Mouse (Mus musculus) splenic B cell, adult 2 months (primary cell): ENCODE results near the gene Gna14.

Source experiments
- DNase-seq: peaks from one replicate; pipeline ENCODE4 v3.0.0-alpha.2; 2011; ENCODE audit warnings: low read depth, low spot score
- H3K27me3 ChIP-seq: 2 replicates; pipeline ENCODE4 v1.6.1; 2012; ENCODE audit warnings: mild to moderate bottlenecking, low read length, moderate library complexity, mixed read lengths; ENCODE audit not compliant: control insufficient read depth, poor library complexity, insufficient read depth, severe bottlenecking
- H3K36me3 ChIP-seq: 2 replicates; pipeline ENCODE4 v1.6.1; 2012; ENCODE audit warnings: mild to moderate bottlenecking, low read length, moderate library complexity, mixed read lengths; ENCODE audit not compliant: control insufficient read depth, poor library complexity, insufficient read depth, severe bottlenecking

Gene Gna14

GRCm38 (mm10) chr19:16514201-16514600 lies 78.6 kb downstream of the Gna14 start:
- H3K36me3 ChIP-seq: no peaks in the 10 kb centered on the region
- H3K27me3 ChIP-seq: no peaks in the 10 kb centered on the region
- no peak for DNase-seq

GRCm38 (mm10) chr19:16518569-16518968 lies 83.0 kb downstream of the Gna14 start:
- no peaks in the 10 kb centered on the region for H3K27me3 ChIP-seq
- DNase-seq: no peak

GRCm38 (mm10) chr19:16520608-16521007 lies 85.0 kb downstream of the Gna14 start:
- no peak for DNase-seq
- H3K36me3 ChIP-seq: no peaks in the 10 kb centered on the region
- H3K27me3 ChIP-seq: no peaks in the 10 kb centered on the region

More at GRCm38 (mm10) chr19:16518569-16518968, 83.0 kb downstream of the Gna14 start:
- H3K36me3 ChIP-seq: no peaks in the 10 kb centered on the region

DNA sequence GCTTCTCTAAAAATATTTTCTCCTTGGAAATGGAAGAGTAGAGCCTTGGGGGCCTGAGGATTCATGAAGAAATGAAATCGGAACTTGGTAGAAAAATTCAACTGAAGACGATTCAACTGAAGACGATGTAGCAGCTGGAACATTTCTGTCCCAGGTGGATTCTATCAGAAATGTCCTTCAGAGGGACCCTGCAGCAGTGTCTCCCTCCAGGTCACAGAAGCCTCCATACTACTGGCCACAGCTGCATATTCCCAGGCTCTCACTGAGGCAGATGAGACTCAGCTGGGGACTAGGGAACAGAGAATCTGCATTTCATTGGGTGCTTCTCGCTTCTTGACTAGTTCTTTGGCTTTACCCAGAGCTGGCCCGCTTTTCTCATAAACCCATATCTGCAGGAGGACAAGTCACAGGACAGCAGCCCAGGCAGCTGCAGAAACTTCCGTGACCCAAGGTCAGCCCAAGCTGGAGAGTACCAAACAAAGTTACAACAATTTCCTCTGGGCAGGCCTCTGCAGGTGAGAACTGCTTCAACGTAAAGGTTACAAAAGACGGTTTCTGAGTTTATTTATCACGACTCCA lies 90.8 kb downstream of the Gna14 start:
- H3K27me3 ChIP-seq: no peaks in the 10 kb centered on the region
- DNase-seq: no peak
- H3K36me3 ChIP-seq: no peaks in the 10 kb centered on the region

GRCm38 (mm10) chr19:16527031-16527430 lies 91.5 kb downstream of the Gna14 start:
- no peaks in the 10 kb centered on the region for H3K36me3 ChIP-seq
- DNase-seq: no peak
- no peaks in the 10 kb centered on the region for H3K27me3 ChIP-seq

DNA sequence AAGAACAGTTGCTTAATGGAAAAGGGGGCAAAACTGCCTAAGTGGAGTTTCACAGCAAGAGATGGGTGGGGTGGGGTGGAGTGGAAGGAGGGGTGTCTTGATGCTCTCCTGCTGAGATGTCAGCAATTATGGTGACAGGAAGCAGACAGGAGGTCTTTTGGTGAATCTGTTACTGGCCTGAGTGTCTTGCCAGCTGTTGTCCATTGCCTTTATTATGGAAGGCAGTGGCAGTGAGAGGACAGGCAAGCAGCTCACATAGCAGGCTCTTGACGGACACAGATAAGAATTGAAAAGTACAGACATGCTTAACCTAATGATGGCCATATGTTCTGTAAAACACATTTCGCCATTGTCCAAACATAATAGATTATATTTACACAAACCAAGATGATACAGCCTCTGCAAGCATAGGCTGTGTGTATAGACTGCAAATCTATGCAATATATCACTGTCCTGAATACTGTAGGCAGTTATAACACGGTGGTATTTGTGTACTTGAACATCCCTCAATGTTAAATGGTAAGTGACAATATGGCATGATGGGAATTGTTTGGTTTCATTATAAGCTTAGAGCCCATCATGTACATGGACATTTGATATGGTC lies 92.8 kb downstream of the Gna14 start:
- no peaks in the 10 kb centered on the region for H3K27me3 ChIP-seq
- no peaks in the 10 kb centered on the region for H3K36me3 ChIP-seq
- no peak for DNase-seq

DNA sequence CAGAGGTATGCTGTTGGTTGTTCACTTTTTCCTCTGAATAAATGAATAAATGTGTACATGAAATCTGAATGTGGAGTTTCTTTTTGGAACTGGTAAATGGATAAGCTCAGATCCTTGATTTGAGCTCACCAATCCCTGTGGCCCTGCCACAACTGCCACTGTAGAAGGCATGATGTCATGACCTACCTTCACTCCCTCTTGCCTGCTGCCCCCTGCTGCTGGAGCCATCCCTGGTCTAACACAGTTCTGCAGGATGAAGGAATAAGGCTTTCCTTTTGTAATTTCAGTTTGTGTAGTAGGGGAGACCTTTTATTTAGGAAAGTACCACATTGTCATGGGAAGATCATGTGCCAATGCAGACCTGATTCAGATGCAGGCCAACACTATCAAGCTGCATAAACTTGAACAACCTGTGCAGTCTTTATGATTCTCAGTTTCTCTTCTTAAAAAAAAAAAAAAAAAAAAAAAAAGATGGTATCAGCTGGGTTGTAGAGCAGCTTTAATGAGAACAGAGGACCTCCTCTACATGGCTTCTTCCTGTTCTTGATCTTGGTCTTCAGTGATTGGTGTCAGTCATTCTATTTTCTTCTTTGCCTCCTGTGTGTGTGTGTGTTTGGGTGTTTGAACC lies 93.8 kb downstream of the Gna14 start:
- H3K27me3 ChIP-seq: no peaks in the 10 kb centered on the region
- no peaks in the 10 kb centered on the region for H3K36me3 ChIP-seq
- peak; percentile 30 for DNase-seq

- Histone ChIP-seq H3K36me3 (no peaks in the 10 kb centered on the region), H3K27me3 (no peaks in the 10 kb centered on the region)
- DNase-seq: no peak
Measured at GRCm38 (mm10) chr19:16529999-16530398, 94.4 kb downstream of the Gna14 start.

GRCm38 (mm10) chr19:16534311-16534710 lies 98.7 kb downstream of the Gna14 start:
- H3K27me3 ChIP-seq: no peaks in the 10 kb centered on the region
- no peak for DNase-seq
- no peaks in the 10 kb centered on the region for H3K36me3 ChIP-seq

- no peak for DNase-seq
- H3K27me3 ChIP-seq: no peaks in the 10 kb centered on the region
- no peaks in the 10 kb centered on the region for H3K36me3 ChIP-seq
Measured at GRCm38 (mm10) chr19:16538416-16538815, 102.9 kb downstream of the Gna14 start.

- no peak for DNase-seq
- no peaks in the 10 kb centered on the region for H3K27me3 ChIP-seq
- H3K36me3 ChIP-seq: no peaks in the 10 kb centered on the region
Measured at GRCm38 (mm10) chr19:16543688-16544087, 108.1 kb downstream of the Gna14 start.

GRCm38 (mm10) chr19:16556988-16557387 lies 121.4 kb downstream of the Gna14 start:
- Histone ChIP-seq H3K36me3 (no peaks in the 10 kb centered on the region), H3K27me3 (no peaks in the 10 kb centered on the region)
- DNase-seq: no peak

- peak; percentile 51 for DNase-seq
- Histone ChIP-seq H3K36me3 (no peaks in the 10 kb centered on the region), H3K27me3 (no peaks in the 10 kb centered on the region)
Measured at GRCm38 (mm10) chr19:16557971-16558370, 122.4 kb downstream of the Gna14 start.

GRCm38 (mm10) chr19:16558570-16558969 lies 123.0 kb downstream of the Gna14 start:
- H3K36me3 ChIP-seq: no peaks in the 10 kb centered on the region
- H3K27me3 ChIP-seq: no peaks in the 10 kb centered on the region
- no peak for DNase-seq

DNA sequence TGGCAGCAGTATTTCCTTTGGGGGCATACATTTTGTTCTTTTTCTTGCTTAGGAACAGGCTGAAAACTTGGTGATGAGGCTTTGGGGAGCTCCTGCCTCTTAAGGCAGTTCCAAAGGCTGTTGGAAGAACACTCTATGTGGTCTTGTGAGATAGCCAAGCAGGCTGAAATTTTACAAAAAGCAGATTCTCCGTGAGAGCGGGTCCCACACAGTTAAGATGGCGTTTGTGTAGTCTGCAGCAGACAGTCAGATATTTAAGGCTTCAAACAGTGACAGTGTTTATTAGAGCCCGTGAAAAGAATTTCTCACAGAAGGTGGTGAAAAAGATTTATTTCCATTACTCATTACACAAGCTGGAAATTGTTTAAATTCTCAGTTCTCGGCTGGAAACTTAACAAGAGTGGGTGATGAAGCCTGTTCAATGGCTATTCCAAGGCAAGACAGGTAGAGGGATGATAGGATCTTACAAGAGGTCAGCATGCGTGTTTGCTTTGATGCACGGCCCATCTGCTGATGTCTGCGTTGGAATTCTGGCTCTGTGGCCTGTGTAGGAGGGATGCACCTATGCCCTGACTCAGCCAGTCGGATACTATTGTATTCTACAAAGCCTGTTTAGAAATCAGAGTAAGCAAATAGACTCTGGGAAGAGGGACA lies 123.8 kb downstream of the Gna14 start:
- no peaks in the 10 kb centered on the region for H3K27me3 ChIP-seq
- no peak for DNase-seq
- no peaks in the 10 kb centered on the region for H3K36me3 ChIP-seq
